Mouse (Mus musculus) embryonic facial prominence, embryonic 15.5 days (tissue): ENCODE measurements around the gene Uba2. TPM values are rescaled to one million over a fixed set of nuclear protein-coding genes. Genes with fewer than 3 reads are reported as not detected.

Experiments
- ATAC-seq: fragments of 200-750 bp; cut with Nextera tagmentation; 2 replicates; pipeline ENCODE4 v1.8.0; 2017; ENCODE audit warnings: low read depth, moderate TSS enrichment; ENCODE audit not compliant: insufficient number of reproducible peaks, low FRiP score, low TSS enrichment
- H3K27ac ChIP-seq: fragments of 300-500 bp; sonication (generic); replicated peaks from 2 replicates; pipeline ENCODE4 v1.5.1; 2015; ENCODE audit warnings: mild to moderate bottlenecking, inconsistent platforms
- H3K27me3 ChIP-seq: fragments of 300-500 bp; sonication (generic); 2 replicates; pipeline ENCODE4 v1.6.1; 2015; ENCODE audit warnings: inconsistent platforms
- H3K36me3 ChIP-seq: fragments of 300-500 bp; sonication (generic); 2 replicates; pipeline ENCODE4 v1.6.1; 2015; ENCODE audit warnings: mild to moderate bottlenecking, inconsistent platforms
- H3K4me1 ChIP-seq: fragments of 300-500 bp; sonication (generic); 2 replicates; pipeline ENCODE4 v1.6.1; 2015; ENCODE audit warnings: inconsistent platforms
- H3K4me2 ChIP-seq: fragments of 300-500 bp; sonication (generic); replicated peaks from 2 replicates; pipeline ENCODE4 v1.6.1; 2015; ENCODE audit warnings: mild to moderate bottlenecking, inconsistent platforms
- H3K4me3 ChIP-seq: fragments of 300-500 bp; sonication (generic); replicated peaks from 2 replicates; pipeline ENCODE4 v1.5.1; 2015; ENCODE audit warnings: mild to moderate bottlenecking, inconsistent platforms
- H3K9ac ChIP-seq: fragments of 300-500 bp; sonication (generic); 2 replicates; pipeline ENCODE4 v1.6.1; 2015; ENCODE audit warnings: inconsistent platforms
- H3K9me3 ChIP-seq: fragments of 300-500 bp; sonication (generic); replicated peaks from 2 replicates; pipeline ENCODE4 v1.6.1; 2016; ENCODE audit warnings: inconsistent platforms
- WGBS: fragments of 180-500 bp; shearing (Covaris S2); methylation state at CpG from one replicate; pipeline ENCODE4 v1.1.7; 2015; 5-methylcytosine and 5-hydroxymethylcytosine counted together
- polyA plus RNA-seq: library from polyadenylated mRNA; unstranded; fragments of >200 nt; fragmentation: Nextera tagmentation; extraction: Ambion mirVana; gene quantifications from 2 replicates; pipeline ENCODE4 v1.2.1, GENCODE M21; 2015

Uba2 gene
- polyA plus RNA-seq, 1 experiment from 2014 or later = 187 TPM

- peaks cover 33% of the 10 kb centered on the region for H3K36me3 ChIP-seq
- no peak for ATAC-seq
- H3K27ac ChIP-seq = no peak overlapping the region
- 0 out of 2 replicates have a peak overlapping the region, but pooled peaks have one; percentile 4 for H3K4me3 ChIP-seq
- no peaks in the 10 kb centered on the region for H3K27me3 ChIP-seq
- H3K4me1 ChIP-seq = peaks cover 11% of the 10 kb centered on the region; the same call in 1 of the 2 replicates
- WGBS = 49% methylated on average over 4 of the region's 4 CpGs
- 0 out of 2 replicates have a peak overlapping the region, but pooled peaks have one; percentile 6 for H3K4me2 ChIP-seq
- H3K9ac ChIP-seq = no peak overlapping the region
- H3K9me3 ChIP-seq = no peaks in the 10 kb centered on the region
These were observed 2.5 kb downstream of the Uba2 start for GRCm38 (mm10) chr7:34166850-34167249.

GRCm38 (mm10) chr7:34165999-34166398 is 3.4 kb downstream of the Uba2 start:
- Histone ChIP-seq H3K36me3 (peaks cover 41% of the 10 kb centered on the region), H3K27ac (no peak overlapping the region), H3K9ac (no peak overlapping the region), H3K9me3 (no peaks in the 10 kb centered on the region), H3K4me3 (no peak overlapping the region), H3K4me1 (peaks cover 11% of the 10 kb centered on the region; the same call in 1 of the 2 replicates), H3K4me2 (no peak overlapping the region), H3K27me3 (no peaks in the 10 kb centered on the region)
- 76% methylated on average over 3 of the region's 3 CpGs for WGBS
- ATAC-seq = no peak

- H3K27ac ChIP-seq = no peak overlapping the region
- H3K9me3 ChIP-seq = no peaks in the 10 kb centered on the region
- peaks cover 11% of the 10 kb centered on the region; the same call in 1 of the 2 replicates for H3K4me1 ChIP-seq
- no peak overlapping the region for H3K4me3 ChIP-seq
- no peak overlapping the region for H3K4me2 ChIP-seq
- H3K36me3 ChIP-seq = peaks cover 52% of the 10 kb centered on the region
- no peaks in the 10 kb centered on the region for H3K27me3 ChIP-seq
- H3K9ac ChIP-seq = no peak overlapping the region
- 90% methylated on average over 7 of the region's 7 CpGs for WGBS
- no peak for ATAC-seq
These were observed 4.7 kb downstream of the Uba2 start for GRCm38 (mm10) chr7:34164671-34165070.

GRCm38 (mm10) chr7:34159167-34159566 is 10.2 kb downstream of the Uba2 start:
- Histone ChIP-seq H3K27me3 (no peaks in the 10 kb centered on the region), H3K9me3 (no peaks in the 10 kb centered on the region), H3K27ac (no peak overlapping the region), H3K9ac (no peak overlapping the region), H3K4me2 (no peak overlapping the region), H3K4me1 (no peaks in the 10 kb centered on the region), H3K4me3 (no peak overlapping the region), H3K36me3 (peaks cover 91% of the 10 kb centered on the region)
- no peak for ATAC-seq
- 93% methylated on average over 3 of the region's 3 CpGs for WGBS

- no peak overlapping the region for H3K27ac ChIP-seq
- H3K4me1 ChIP-seq = no peaks in the 10 kb centered on the region
- no peaks in the 10 kb centered on the region for H3K27me3 ChIP-seq
- no peak overlapping the region for H3K9ac ChIP-seq
- H3K9me3 ChIP-seq = no peaks in the 10 kb centered on the region
- ATAC-seq = no peak
- no peak overlapping the region for H3K4me3 ChIP-seq
- peaks cover 91% of the 10 kb centered on the region for H3K36me3 ChIP-seq
- H3K4me2 ChIP-seq = no peak overlapping the region
- 96% methylated on average over 3 of the region's 3 CpGs for WGBS
These were observed 11.4 kb downstream of the Uba2 start for GRCm38 (mm10) chr7:34157994-34158393.

- H3K27me3 ChIP-seq = no peaks in the 10 kb centered on the region
- no peak overlapping the region for H3K27ac ChIP-seq
- no peak overlapping the region for H3K4me2 ChIP-seq
- no peak overlapping the region for H3K9ac ChIP-seq
- H3K36me3 ChIP-seq = peaks cover 98% of the 10 kb centered on the region
- no peaks in the 10 kb centered on the region for H3K4me1 ChIP-seq
- no peak for ATAC-seq
- 89% methylated on average over 4 of the region's 4 CpGs for WGBS
- no peak overlapping the region for H3K4me3 ChIP-seq
- no peaks in the 10 kb centered on the region for H3K9me3 ChIP-seq
These were observed 22.2 kb downstream of the Uba2 start for GRCm38 (mm10) chr7:34147193-34147592.

GRCm38 (mm10) chr7:34141123-34141522 is 28.3 kb downstream of the Uba2 start:
- H3K27me3 ChIP-seq = no peaks in the 10 kb centered on the region
- no peak overlapping the region for H3K27ac ChIP-seq
- no peaks in the 10 kb centered on the region for H3K9me3 ChIP-seq
- no peak overlapping the region for H3K9ac ChIP-seq
- peaks cover 60% of the 10 kb centered on the region for H3K36me3 ChIP-seq
- ATAC-seq = no peak
- no peaks in the 10 kb centered on the region for H3K4me1 ChIP-seq
- no peak overlapping the region for H3K4me2 ChIP-seq
- WGBS = 94% methylated on average over 13 of the region's 13 CpGs
- H3K4me3 ChIP-seq = no peak overlapping the region

- no peak overlapping the region for H3K4me2 ChIP-seq
- H3K9ac ChIP-seq = no peak overlapping the region
- H3K27me3 ChIP-seq = no peaks in the 10 kb centered on the region
- no peak overlapping the region for H3K27ac ChIP-seq
- no peak for ATAC-seq
- no peak overlapping the region for H3K4me3 ChIP-seq
- H3K36me3 ChIP-seq = peaks cover 45% of the 10 kb centered on the region
- no peaks in the 10 kb centered on the region for H3K9me3 ChIP-seq
- 82% methylated on average over 6 of the region's 6 CpGs for WGBS
- H3K4me1 ChIP-seq = 0 out of 2 replicates have a peak, but pooled peaks cover 2% of the 10 kb centered on the region
These were observed 29.9 kb downstream of the Uba2 start for GRCm38 (mm10) chr7:34139493-34139892.

- 73% methylated on average over 2 of the region's 2 CpGs for WGBS
- ATAC-seq = no peak
- H3K27ac ChIP-seq = 0 out of 2 replicates have a peak overlapping the region, but pooled peaks have one; percentile 86
These were observed 35.1 kb downstream of the Uba2 start for GRCm38 (mm10) chr7:34134336-34134735.

GRCm38 (mm10) chr7:34133117-34133762 is 36.2 kb downstream of the Uba2 start, which contains the start of gene Wtip:
Gene Wtip (minus strand): TSS chr7:34133268.
- Histone ChIP-seq H3K36me3 (no peaks in the 10 kb centered on the region), H3K4me3 (peak within 1 kb of the TSS; percentile 82), H3K9ac (peak within 1 kb of the TSS; percentile 94)

More at GRCm38 (mm10) chr7:34134336-34134735, 35.1 kb downstream of the Uba2 start:
- Histone ChIP-seq H3K27me3 (no peaks in the 10 kb centered on the region), H3K4me3 (no peak overlapping the region), H3K36me3 (no peaks in the 10 kb centered on the region), H3K4me2 (no peak overlapping the region), H3K4me1 (peaks cover 31% of the 10 kb centered on the region), H3K9ac (no peak overlapping the region), H3K9me3 (no peaks in the 10 kb centered on the region)

GRCm38 (mm10) chr7:34132355-34133079 is 36.9 kb downstream of the Uba2 start:
- Histone ChIP-seq H3K9me3 (no peaks in the 10 kb centered on the region), H3K27ac (peak overlapping the region; percentile 86), H3K27me3 (no peaks in the 10 kb centered on the region), H3K36me3 (peaks cover 2% of the 10 kb centered on the region), H3K4me1 (peaks cover 31% of the 10 kb centered on the region), H3K4me2 (peak overlapping the region; percentile 70), H3K9ac (peak overlapping the region; percentile 94), H3K4me3 (peak overlapping the region; percentile 82)
- under 1% methylated on average over 83 of the region's 116 CpGs for WGBS
- peak; percentile 78 for ATAC-seq

More at GRCm38 (mm10) chr7:34133117-34133762, 36.2 kb downstream of the Uba2 start, which contains the start of gene Wtip:
- Histone ChIP-seq H3K4me2 (peak within 1 kb of the TSS; percentile 70), H3K9me3 (no peaks in the 10 kb centered on the region), H3K27me3 (no peaks in the 10 kb centered on the region), H3K4me1 (peaks cover 31% of the 10 kb centered on the region), H3K27ac (peak within 1 kb of the TSS; percentile 86)
- ATAC-seq = peak; percentile 90
- under 1% methylated on average over 50 of the region's 65 CpGs for WGBS
